Mouse (Mus musculus) ES-E14 (cell line): ENCODE measurements around the gene Nat9. TPM values are rescaled to one million over a fixed set of nuclear protein-coding genes. Genes with fewer than 3 reads are reported as not detected.

Experiments used
- DNase-seq: peaks from one replicate; pipeline ENCODE4 v3.0.0-alpha.2; 2013; ENCODE audit warnings: low read depth, low spot score
- H3K27ac ChIP-seq: 2 replicates; pipeline ENCODE4 v1.5.1; 2012; ENCODE audit warnings: low read depth, mild to moderate bottlenecking, low read length, moderate library complexity, mixed read lengths; ENCODE audit not compliant: poor library complexity, insufficient read depth, severe bottlenecking
- H3K36me3 ChIP-seq: 2 replicates; pipeline ENCODE4 v1.6.1; 2012; ENCODE audit warnings: mild to moderate bottlenecking, low read length, moderate library complexity, mixed read lengths; ENCODE audit not compliant: control insufficient read depth, poor library complexity, insufficient read depth, severe bottlenecking
- H3K4me1 ChIP-seq, 2 experiments: fragments of 150-350 bp in 1 of 2; sonication (generic) in 1 of 2; 2 replicates each; pipeline ENCODE4 v1.6.1; 2012; ENCODE audit warnings: low read length in 2 of 2, mild to moderate bottlenecking in 1 of 2, mixed read lengths in 1 of 2; ENCODE audit not compliant: control insufficient read depth in 2 of 2, insufficient read depth in 2 of 2, poor library complexity in 1 of 2
- H3K4me3 ChIP-seq, 2 experiments: fragments of 150-350 bp in 1 of 2; sonication (generic) in 1 of 2; 2 replicates each; pipeline ENCODE4 v1.5.1; 2012; ENCODE audit warnings: low read length in 2 of 2, low read depth in 1 of 2, mild to moderate bottlenecking in 1 of 2, mixed read lengths in 1 of 2; ENCODE audit not compliant: insufficient read depth in 1 of 2, poor library complexity in 1 of 2, severe bottlenecking in 1 of 2
- H3K9ac ChIP-seq: 2 replicates; pipeline ENCODE4 v1.6.1; 2012; ENCODE audit warnings: low read depth, mild to moderate bottlenecking, low read length, mixed read lengths; ENCODE audit not compliant: poor library complexity, insufficient read depth, severe bottlenecking
- H3K9me3 ChIP-seq: fragments of 150-350 bp; sonication (generic); 2 replicates; pipeline ENCODE4 v1.6.1; 2012; ENCODE audit warnings: low read depth, mild to moderate bottlenecking, low read length; ENCODE audit not compliant: control insufficient read depth, insufficient read depth
- CHD2 ChIP-seq: IDR thresholded peaks from 2 replicates; pipeline ENCODE4 v1.6.1; 2014; ENCODE audit warnings: mild to moderate bottlenecking, low read depth, low read length, inconsistent platforms
- HCFC1 ChIP-seq: IDR thresholded peaks from 2 replicates; pipeline ENCODE4 v1.6.1; 2012; ENCODE audit warnings: low read length, inconsistent platforms, borderline replicate concordance; ENCODE audit not compliant: insufficient read depth
- MAFK ChIP-seq: IDR thresholded peaks from 2 replicates; pipeline ENCODE4 v1.6.1; 2014; ENCODE audit warnings: mild to moderate bottlenecking, low read depth, low read length, inconsistent platforms; ENCODE audit not compliant: insufficient read depth
- ZC3H11A ChIP-seq: IDR thresholded peaks from 2 replicates; pipeline ENCODE4 v1.6.1; 2012; ENCODE audit warnings: low read depth, mild to moderate bottlenecking, inconsistent platforms, low read length, borderline replicate concordance
- ZNF384 ChIP-seq: IDR thresholded peaks from 2 replicates; pipeline ENCODE4 v1.6.1; 2012; ENCODE audit warnings: low read depth, low read length, inconsistent platforms
- in situ Hi-C, 2 experiments: fragments of 600-800 bp; cut with MboI; formaldehyde crosslinking; loops; one replicate each; pipeline ENCODE4 v1.15.1; 2025; ENCODE audit warnings: low sequenced_read_pairs in 2 of 2, inconsistent platforms in 1 of 2; ENCODE audit not compliant: unreplicated experiment in 2 of 2
- total RNA-seq: library from RNA; depleted of rRNA; stranded (reverse); fragments of 300-350 nt; gene quantifications from 2 replicates; pipeline ENCODE4 v1.2.3, GENCODE M21; 2012

Gene Nat9
- total RNA-seq, 1 experiment = 19.3 TPM

GRCm38 (mm10) chr11:115179881-115180280 is 7.8 kb downstream of the Nat9 start:
- Histone ChIP-seq H3K27ac (no peak overlapping the region), H3K9me3 (no peaks in the 10 kb centered on the region), H3K4me3 (no peak overlapping the region), H3K36me3 (peaks cover 49% of the 10 kb centered on the region), H3K4me1 (peaks cover 4 to 28% of the 10 kb centered on the region in 2 experiments; a peak in 3 of 4 replicates), H3K9ac (no peak overlapping the region)
- DNase-seq = no peak
- TF ChIP-seq ZC3H11A (no peak), CHD2 (no peak), MAFK (no peak), HCFC1 (no peak), ZNF384 (no peak)
- in situ Hi-C loops = no loop called here

- no peak for TF ChIP-seq MAFK
- TF ChIP-seq ZC3H11A = no peak
- TF ChIP-seq ZNF384 = no peak
- TF ChIP-seq CHD2 = no peak
- TF ChIP-seq HCFC1 = no peak
- H3K4me3 ChIP-seq = no peak overlapping the region
- peaks cover 4 to 34% of the 10 kb centered on the region in 2 experiments; a peak in 3 of 4 replicates for H3K4me1 ChIP-seq
- H3K27ac ChIP-seq = no peak overlapping the region
- no peaks in the 10 kb centered on the region for H3K9me3 ChIP-seq
- H3K9ac ChIP-seq = no peak overlapping the region
- DNase-seq = no peak
- peaks cover 49% of the 10 kb centered on the region for H3K36me3 ChIP-seq
- in situ Hi-C loops = no loop called here
Measured at GRCm38 (mm10) chr11:115179191-115179590, 8.5 kb downstream of the Nat9 start.

- DNase-seq = no peak
- H3K36me3 ChIP-seq = peaks cover 49% of the 10 kb centered on the region
- H3K4me1 ChIP-seq = peaks cover 4 to 37% of the 10 kb centered on the region in 2 experiments; a peak in 3 of 4 replicates
- no peak for TF ChIP-seq CHD2
- TF ChIP-seq ZNF384 = no peak
- TF ChIP-seq HCFC1 = no peak
- TF ChIP-seq MAFK = no peak
- TF ChIP-seq ZC3H11A = no peak
- no peak overlapping the region for H3K27ac ChIP-seq
- H3K9ac ChIP-seq = no peak overlapping the region
- no peaks in the 10 kb centered on the region for H3K9me3 ChIP-seq
- no peak overlapping the region for H3K4me3 ChIP-seq
- in situ Hi-C loops = no loop called here
Measured at GRCm38 (mm10) chr11:115178766-115179165, 8.9 kb downstream of the Nat9 start.

GRCm38 (mm10) chr11:115177559-115178195 is 10.0 kb downstream of the Nat9 start:
- H3K27ac ChIP-seq = no peak overlapping the region
- H3K4me3 ChIP-seq = no peak overlapping the region
- in situ Hi-C loops = no loop called here
- DNase-seq = no peak
- H3K4me1 ChIP-seq = peaks cover 7 to 44% of the 10 kb centered on the region in 2 experiments
- H3K9ac ChIP-seq = no peak overlapping the region
- peaks cover 41% of the 10 kb centered on the region for H3K36me3 ChIP-seq
- TF ChIP-seq HCFC1 (no peak), CHD2 (no peak), ZNF384 (no peak), MAFK (no peak), ZC3H11A (no peak)
- H3K9me3 ChIP-seq = no peaks in the 10 kb centered on the region
